Mouse (Mus musculus) lung, adult 2 months (tissue): ENCODE measurements around the gene Ccdc106. TPM values are rescaled to one million over a fixed set of nuclear protein-coding genes. Genes with fewer than 3 reads are reported as not detected.
"Not testable (repeated sequence)": the region's sequence is repeated elsewhere in the genome, so short reads cannot be mapped to it uniquely, and the experiment has no call there.

Experiments used
- DNase-seq: peaks from one replicate; pipeline ENCODE4 v3.0.0; 2022
- H3K4me1 ChIP-seq: fragments of 200-500 bp; 2 replicates; pipeline ENCODE4 v1.6.1; 2011; ENCODE audit warnings: low read length; ENCODE audit not compliant: control insufficient read depth, insufficient read depth
- H3K4me3 ChIP-seq: fragments of 200-500 bp; replicated peaks from 2 replicates; pipeline ENCODE3; 2011; ENCODE audit warnings: low read depth, mild to moderate bottlenecking, control low read depth, low read length; ENCODE audit errors: extremely low read depth
- CTCF ChIP-seq: fragments of 200-500 bp; IDR thresholded peaks from 2 replicates; pipeline ENCODE4 v1.5.1; 2011; ENCODE audit warnings: mild to moderate bottlenecking, low read length, control low read depth; ENCODE audit not compliant: insufficient read depth
- POLR2A ChIP-seq: fragments of 200-500 bp; IDR thresholded peaks from 2 replicates; pipeline ENCODE4 v1.6.1; 2011; ENCODE audit warnings: low read depth, mild to moderate bottlenecking, control low read depth, low read length, borderline replicate concordance; ENCODE audit errors: extremely low read depth
- WGBS: fragments of 180-500 bp; shearing (Covaris S2); methylation state at CpG from one replicate; pipeline ENCODE4 v1.1.7; 2018; 5-methylcytosine and 5-hydroxymethylcytosine counted together
- polyA plus RNA-seq: library from polyadenylated mRNA; depleted of rRNA; stranded (reverse); fragments of >200 nt; gene quantifications from 2 replicates; pipeline ENCODE4 v1.2.3, GENCODE M21; 2012

Ccdc106 gene
- polyA plus RNA-seq, 1 experiment, result 0.90 TPM

- H3K4me1 ChIP-seq, result no peaks in the 10 kb centered on the region; the same call in 1 of the 2 replicates
- WGBS, result 88% methylated on average over 5 of the region's 5 CpGs
- H3K4me3 ChIP-seq, result no peak overlapping the region
- TF ChIP-seq POLR2A, result no peak
- TF ChIP-seq CTCF, result no peak
- no peak for DNase-seq
Observed at GRCm38 (mm10) chr7:5074984-5075383, 54.6 kb downstream of the Ccdc106 start.

DNA sequence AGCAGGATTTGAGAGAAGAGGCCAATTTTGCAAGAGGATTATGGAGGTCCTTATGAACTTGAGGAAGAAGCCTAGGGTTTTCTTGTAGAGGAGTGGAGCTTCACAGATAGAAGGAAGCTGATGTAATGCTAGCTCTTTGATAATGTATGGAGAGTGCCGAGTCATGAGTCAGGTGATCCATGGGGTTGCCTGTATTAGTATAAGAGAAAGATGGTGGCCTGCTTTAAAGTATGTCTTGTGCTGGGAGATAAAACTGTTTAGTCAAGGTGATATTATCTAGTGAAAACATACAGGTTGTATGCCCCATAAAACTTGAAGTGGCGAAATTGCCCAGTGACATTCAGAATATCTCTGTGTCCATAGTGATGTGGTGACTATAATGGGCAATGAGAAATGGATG lies 56.6 kb downstream of the Ccdc106 start:
- 78% methylated on average over 2 of the region's 2 CpGs for WGBS
- Histone ChIP-seq H3K4me1 (peaks cover 2% of the 10 kb centered on the region; the same call in 1 of the 2 replicates), H3K4me3 (no peak overlapping the region)
- no peak for DNase-seq
- TF ChIP-seq POLR2A (no peak), CTCF (no peak)

DNA sequence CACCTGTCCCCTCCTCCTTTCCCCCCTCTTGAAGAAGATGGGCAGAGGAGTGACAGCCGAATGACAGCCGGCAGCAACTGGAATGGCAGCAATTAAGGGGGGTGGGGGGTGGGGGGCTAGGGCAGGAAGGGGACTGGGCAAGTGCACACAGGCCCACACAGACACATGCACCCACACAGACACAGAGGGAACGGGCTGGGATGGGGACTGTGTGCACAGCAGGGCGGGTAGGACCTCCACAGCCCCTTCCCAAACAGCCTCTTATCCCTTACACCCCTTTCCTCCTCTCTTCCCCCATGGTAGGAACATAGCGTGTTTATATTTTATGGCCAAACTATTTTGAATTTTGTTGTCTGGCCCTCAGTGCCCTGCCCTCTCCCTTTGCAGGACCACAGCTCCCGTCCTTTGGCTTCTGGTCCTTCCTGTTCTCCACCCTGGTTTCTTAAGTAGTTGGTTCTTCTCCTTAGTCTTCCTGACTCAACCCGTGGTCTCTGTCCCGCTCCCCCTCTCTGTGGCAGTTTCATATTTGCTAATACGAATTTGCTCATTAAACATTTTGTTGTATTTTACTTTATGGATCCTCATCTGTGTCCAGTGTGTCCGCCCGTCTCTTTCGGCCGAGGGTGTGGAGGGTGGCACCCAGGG lies 59.1 kb downstream of the Ccdc106 start:
- H3K4me1 ChIP-seq, DNase-seq: not testable (repeated sequence)
- 26% methylated on average over 10 of the region's 13 CpGs for WGBS
- H3K4me3 ChIP-seq, result peak overlapping the region; percentile 58

DNA sequence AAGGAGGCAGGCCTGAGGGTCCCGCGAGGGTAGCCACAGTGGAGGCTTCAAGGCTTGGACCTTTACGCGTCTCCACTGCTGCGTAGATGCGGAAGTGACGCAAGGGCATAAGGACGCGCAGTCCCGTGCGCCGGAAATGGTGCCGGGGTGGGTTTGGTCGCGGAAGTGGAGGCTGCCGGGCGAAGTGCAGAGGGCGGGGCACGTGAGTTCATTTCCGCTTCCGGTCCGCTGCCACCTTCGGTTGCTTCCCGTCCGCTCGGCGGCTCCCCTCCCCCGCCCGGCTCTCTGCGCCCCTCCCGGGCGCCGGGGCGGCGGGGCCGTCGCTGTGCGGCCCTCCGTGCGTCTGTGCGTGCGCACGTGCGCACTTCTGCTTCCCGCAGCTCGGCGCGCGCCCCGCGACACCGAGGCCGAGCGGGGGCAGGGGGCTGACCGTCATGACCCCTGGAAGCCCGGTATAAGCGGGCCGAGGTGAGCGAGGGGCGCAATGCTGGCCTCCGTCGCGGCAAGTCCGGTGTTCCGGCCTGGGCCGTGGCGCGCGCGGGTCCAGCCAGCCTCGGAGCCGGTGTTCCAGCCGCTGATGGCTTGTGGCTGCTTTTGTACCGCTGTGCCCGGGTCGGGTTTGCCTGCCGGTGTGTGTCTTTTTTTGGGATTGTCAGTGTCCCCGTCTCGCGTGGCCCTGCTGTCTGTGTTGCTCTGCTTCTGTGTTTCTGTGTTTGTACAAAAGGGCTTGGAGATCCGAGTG lies 59.8 kb downstream of the Ccdc106 start, which contains the start of gene Epn1:
Epn1 (plus strand) TSS at position 226 of the 742 bp plus-strand sequence.
- under 1% methylated on average over 81 of the region's 81 CpGs for WGBS
- peak; percentile 94 for DNase-seq
- H3K4me3 ChIP-seq, result peak within 1 kb of the TSS; percentile 58
- H3K4me1 ChIP-seq, result peaks cover 4% of the 10 kb centered on the region; the same call in 1 of the 2 replicates
- no peak for TF ChIP-seq CTCF
- peak; percentile 76; the same call in 1 of the 2 replicates for TF ChIP-seq POLR2A

DNA sequence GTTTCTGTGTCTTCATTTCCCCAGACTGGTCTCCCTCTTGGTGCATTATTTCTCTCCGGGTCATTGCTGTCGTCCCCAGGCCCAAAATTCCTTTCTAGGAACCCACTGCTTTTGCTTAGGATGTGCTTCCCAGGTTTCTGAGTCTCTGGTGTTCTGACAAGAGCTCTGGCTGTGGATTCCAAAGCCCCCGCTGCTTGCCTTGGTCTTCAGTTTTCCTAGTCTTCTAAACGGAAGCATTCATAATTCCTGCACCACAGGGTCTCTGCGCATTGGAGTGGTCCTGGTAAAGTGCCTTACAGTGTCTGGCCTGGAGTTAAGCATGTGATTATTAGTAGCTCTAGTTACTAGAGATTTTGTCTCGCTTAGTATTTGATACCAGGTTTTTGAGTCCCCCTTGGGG lies 60.5 kb downstream of the Ccdc106 start:
- no peak for DNase-seq
- Histone ChIP-seq H3K4me1 (peaks cover 6% of the 10 kb centered on the region; the same call in 1 of the 2 replicates), H3K4me3 (peak overlapping the region; percentile 58)
- 7% methylated on average over 6 of the region's 6 CpGs for WGBS
- TF ChIP-seq POLR2A (no peak), CTCF (no peak)

- H3K4me1 ChIP-seq, result peaks cover 6% of the 10 kb centered on the region; the same call in 1 of the 2 replicates
- no peak overlapping the region for H3K4me3 ChIP-seq
- 37% methylated on average over 6 of the region's 6 CpGs for WGBS
- no peak for DNase-seq
- no peak for TF ChIP-seq CTCF
- TF ChIP-seq POLR2A, result no peak
Observed at GRCm38 (mm10) chr7:5081241-5081640, 60.9 kb downstream of the Ccdc106 start.

DNA sequence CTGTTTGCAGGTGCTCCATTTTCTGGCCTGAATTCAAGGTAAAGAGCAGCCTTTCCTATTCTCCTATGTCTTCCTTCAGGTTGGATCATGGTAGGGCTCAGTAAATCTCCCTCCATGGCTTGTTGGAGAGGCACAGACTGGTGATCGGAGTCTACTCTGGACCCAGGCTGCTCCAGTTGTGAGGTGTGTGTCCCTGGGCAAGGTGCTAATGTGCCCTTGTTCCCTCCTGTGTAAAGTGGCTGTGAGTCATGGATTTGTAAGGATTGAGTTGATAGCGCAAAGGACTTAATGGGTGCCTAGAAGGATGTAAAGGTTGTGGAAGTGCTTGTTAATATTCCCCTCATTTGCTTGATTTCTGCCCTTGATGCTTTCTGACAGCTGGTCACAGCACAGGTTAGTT lies 61.6 kb downstream of the Ccdc106 start:
- WGBS, result 86% methylated on average over 2 of the region's 2 CpGs
- Histone ChIP-seq H3K4me1 (peaks cover 6% of the 10 kb centered on the region; the same call in 1 of the 2 replicates), H3K4me3 (no peak overlapping the region)
- TF ChIP-seq CTCF (no peak), POLR2A (no peak)
- DNase-seq, result no peak

DNA sequence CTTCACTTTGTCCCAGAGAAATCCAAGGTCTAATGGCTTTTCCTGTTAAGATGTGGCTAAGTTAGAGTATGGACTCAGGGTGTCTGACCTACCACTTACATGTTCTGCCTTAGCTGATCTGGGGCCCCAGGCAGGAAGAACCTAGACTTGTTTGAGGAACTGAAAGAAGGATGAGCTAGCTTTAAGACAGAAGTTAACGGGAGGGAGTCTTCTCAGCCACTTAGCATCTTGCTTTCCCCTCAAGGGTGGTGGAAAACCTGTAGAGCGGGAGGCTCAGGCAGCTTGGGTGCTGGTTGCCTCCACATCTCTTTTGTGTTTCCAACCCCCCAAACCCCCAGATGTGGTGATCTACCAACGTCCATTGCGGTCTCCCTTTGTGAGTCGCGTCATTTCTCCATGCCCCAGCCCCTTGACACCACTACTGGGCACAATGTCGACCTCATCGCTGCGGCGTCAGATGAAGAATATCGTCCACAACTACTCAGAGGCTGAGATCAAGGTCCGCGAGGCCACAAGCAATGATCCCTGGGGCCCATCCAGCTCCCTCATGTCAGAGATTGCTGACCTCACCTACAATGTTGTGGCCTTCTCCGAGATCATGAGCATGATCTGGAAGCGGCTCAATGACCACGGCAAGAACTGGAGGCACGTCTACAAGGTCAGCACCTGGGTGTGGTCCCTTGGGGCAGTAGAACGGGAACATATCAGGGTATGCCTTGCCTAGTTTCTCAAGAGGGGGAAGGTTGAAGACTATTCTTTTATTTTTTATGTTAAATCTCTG lies 63.2 kb downstream of the Ccdc106 start:
- no peak for TF ChIP-seq CTCF
- TF ChIP-seq POLR2A, result no peak
- Histone ChIP-seq H3K4me1 (peaks cover 6% of the 10 kb centered on the region; the same call in 1 of the 2 replicates), H3K4me3 (no peak overlapping the region)
- 72% methylated on average over 18 of the region's 18 CpGs for WGBS
- DNase-seq, result no peak

DNA sequence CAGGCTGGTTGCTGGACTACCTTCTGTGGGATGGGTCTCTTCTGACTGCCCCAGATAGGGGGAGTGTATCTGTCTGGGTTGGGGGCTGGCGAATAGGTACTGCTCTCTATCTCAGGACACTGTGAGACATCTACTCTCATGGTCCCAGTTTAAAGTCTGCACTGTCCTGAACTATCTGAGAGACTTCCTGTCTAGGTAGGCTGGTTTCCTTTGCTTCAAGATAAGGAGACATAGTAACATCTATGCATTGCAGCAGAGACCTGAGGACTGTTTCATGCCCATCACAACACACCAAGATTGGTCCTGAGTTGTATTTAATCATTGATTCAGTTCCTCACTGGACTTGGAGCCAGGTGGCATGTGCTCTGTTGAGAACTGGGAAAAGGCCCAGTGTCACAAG lies 65.2 kb downstream of the Ccdc106 start:
- Histone ChIP-seq H3K4me3 (no peak overlapping the region), H3K4me1 (peaks cover 6% of the 10 kb centered on the region; the same call in 1 of the 2 replicates)
- WGBS, result 83% methylated on average over 1 of the region's 1 CpGs
- DNase-seq, result no peak
- TF ChIP-seq CTCF, result no peak
- TF ChIP-seq POLR2A, result no peak

GRCm38 (mm10) chr7:5086921-5087440 lies 66.6 kb downstream of the Ccdc106 start:
- TF ChIP-seq POLR2A (no peak), CTCF (no peak)
- 77% methylated on average over 5 of the region's 5 CpGs for WGBS
- Histone ChIP-seq H3K4me1 (peaks cover 4% of the 10 kb centered on the region; the same call in 1 of the 2 replicates), H3K4me3 (no peak overlapping the region)
- no peak for DNase-seq
